Mouse (Mus musculus) left cerebral cortex, adult 2 months (tissue): ENCODE measurements around the gene Tnrc6c. TPM values are rescaled to one million over a fixed set of nuclear protein-coding genes. Genes with fewer than 3 reads are reported as not detected.

Experiments used
- DNase-seq, 2 experiments: peaks; one replicate each; pipeline ENCODE4 v3.0.0; 2021 to 2022; ENCODE audit warnings: low spot score in 2 of 2, mixed read lengths in 1 of 2; ENCODE audit errors: extremely low spot score in 1 of 2
- H3K27ac ChIP-seq: fragments of 200-600 bp; 2 replicates; pipeline ENCODE4 v1.8.1; 2022
- H3K4me3 ChIP-seq: fragments of 200-600 bp; 2 replicates; pipeline ENCODE4 v1.8.1; 2022
- CTCF ChIP-seq: fragments of 200-600 bp; IDR thresholded peaks from 2 replicates; pipeline ENCODE4 v1.8.1; 2022; ENCODE audit warnings: antibody characterized with exemption, mild to moderate bottlenecking, moderate library complexity
- intact Hi-C: fragments of 180-260 bp; cut with DNase I; formaldehyde crosslinking; loops from one replicate; pipeline ENCODE4 v1.15.1; 2025
- total RNA-seq, 2 experiments: library from RNA; stranded (reverse); gene quantifications; 2 replicates each; pipeline ENCODE4 v1.2.3; 2021

Tnrc6c gene
- total RNA-seq, 2 experiments from 2014 or later: 58.5 to 62.9 TPM

- DNase-seq: no peak
- no peak for TF ChIP-seq CTCF
- Histone ChIP-seq H3K4me3 (no peak overlapping the region), H3K27ac (no peak overlapping the region)
- intact Hi-C loops: no loop called here
Measured at GRCm38 (mm10) chr11:117619581-117619980, 34.5 kb upstream of the Tnrc6c start.

- Histone ChIP-seq H3K27ac (no peak overlapping the region; the same call in 1 of the 2 replicates), H3K4me3 (no peak overlapping the region)
- DNase-seq: no peak
- no peak; the same call in 1 of the 2 replicates for TF ChIP-seq CTCF
- intact Hi-C loops: loop anchor here (5.0 kb wide), 2 partner anchors 88 to 233 kb away; no protein-coding TSS in a partner anchor
Measured at GRCm38 (mm10) chr11:117625196-117625595, 28.9 kb upstream of the Tnrc6c start.

- TF ChIP-seq CTCF: no peak
- intact Hi-C loops: loop anchor here (5.0 kb wide), 2 partner anchors 89 to 234 kb away; no protein-coding TSS in a partner anchor
- no peak for DNase-seq
- H3K27ac ChIP-seq: peak overlapping the region; percentile 92
- no peak overlapping the region for H3K4me3 ChIP-seq
Measured at GRCm38 (mm10) chr11:117626557-117626956, 27.5 kb upstream of the Tnrc6c start.

GRCm38 (mm10) chr11:117627060-117627562, 27.0 kb upstream of the Tnrc6c start:
- DNase-seq: peak; percentile 42 to 48
- no peak for TF ChIP-seq CTCF
- intact Hi-C loops: loop anchor here (5.0 kb wide), 2 partner anchors 90 to 235 kb away; no protein-coding TSS in a partner anchor
- Histone ChIP-seq H3K4me3 (no peak overlapping the region; the same call in 1 of the 2 replicates), H3K27ac (peak overlapping the region; percentile 92)

- H3K4me3 ChIP-seq: peak overlapping the region; percentile 38
- peak overlapping the region; percentile 92 for H3K27ac ChIP-seq
- intact Hi-C loops: loop anchor here (1.0 to 5.0 kb wide), 3 partner anchors 26 to 236 kb away; partner anchors contain the start of gene Tnrc6c
- DNase-seq: peak in 1 of 2 experiments; percentile 44
- TF ChIP-seq CTCF: no peak; the same call in 1 of the 2 replicates
Measured at GRCm38 (mm10) chr11:117627746-117628311, 26.3 kb upstream of the Tnrc6c start.

GRCm38 (mm10) chr11:117628312-117628779, 25.7 kb upstream of the Tnrc6c start:
- TF ChIP-seq CTCF: no peak
- H3K4me3 ChIP-seq: peak overlapping the region; percentile 38
- DNase-seq: peak; percentile 66 to 69
- intact Hi-C loops: loop anchor here (1.0 to 5.0 kb wide), 3 partner anchors 26 to 236 kb away; partner anchors contain the start of gene Tnrc6c
- H3K27ac ChIP-seq: peak overlapping the region; percentile 92

GRCm38 (mm10) chr11:117629865-117630264, 24.2 kb upstream of the Tnrc6c start:
- no peak for DNase-seq
- Histone ChIP-seq H3K27ac (no peak overlapping the region), H3K4me3 (no peak overlapping the region)
- no peak for TF ChIP-seq CTCF
- intact Hi-C loops: loop anchor here (5.0 kb wide), 2 partner anchors 93 to 238 kb away; no protein-coding TSS in a partner anchor

GRCm38 (mm10) chr11:117630868-117631565, 23.1 kb upstream of the Tnrc6c start:
- H3K4me3 ChIP-seq: no peak overlapping the region
- intact Hi-C loops: no loop called here
- no peak for DNase-seq

GRCm38 (mm10) chr11:117633310-117633709, 20.8 kb upstream of the Tnrc6c start:
- no peak for DNase-seq

More at GRCm38 (mm10) chr11:117630868-117631565, 23.1 kb upstream of the Tnrc6c start:
- TF ChIP-seq CTCF: no peak
- no peak overlapping the region for H3K27ac ChIP-seq

GRCm38 (mm10) chr11:117638386-117638785, 15.7 kb upstream of the Tnrc6c start:
- no peak for TF ChIP-seq CTCF
- no peak for DNase-seq
- Histone ChIP-seq H3K4me3 (no peak overlapping the region), H3K27ac (no peak overlapping the region)
- intact Hi-C loops: no loop called here

More at GRCm38 (mm10) chr11:117633310-117633709, 20.8 kb upstream of the Tnrc6c start:
- H3K27ac ChIP-seq: no peak overlapping the region
- no peak overlapping the region for H3K4me3 ChIP-seq
- TF ChIP-seq CTCF: no peak
- intact Hi-C loops: no loop called here

- no peak overlapping the region for H3K4me3 ChIP-seq
- no peak for DNase-seq
- intact Hi-C loops: no loop called here
- no peak overlapping the region for H3K27ac ChIP-seq
- no peak for TF ChIP-seq CTCF
Measured at GRCm38 (mm10) chr11:117638809-117639208, 15.3 kb upstream of the Tnrc6c start.
